ENCODE assay signal across 9 mouse cellular contexts in the genomic region with DNA sequence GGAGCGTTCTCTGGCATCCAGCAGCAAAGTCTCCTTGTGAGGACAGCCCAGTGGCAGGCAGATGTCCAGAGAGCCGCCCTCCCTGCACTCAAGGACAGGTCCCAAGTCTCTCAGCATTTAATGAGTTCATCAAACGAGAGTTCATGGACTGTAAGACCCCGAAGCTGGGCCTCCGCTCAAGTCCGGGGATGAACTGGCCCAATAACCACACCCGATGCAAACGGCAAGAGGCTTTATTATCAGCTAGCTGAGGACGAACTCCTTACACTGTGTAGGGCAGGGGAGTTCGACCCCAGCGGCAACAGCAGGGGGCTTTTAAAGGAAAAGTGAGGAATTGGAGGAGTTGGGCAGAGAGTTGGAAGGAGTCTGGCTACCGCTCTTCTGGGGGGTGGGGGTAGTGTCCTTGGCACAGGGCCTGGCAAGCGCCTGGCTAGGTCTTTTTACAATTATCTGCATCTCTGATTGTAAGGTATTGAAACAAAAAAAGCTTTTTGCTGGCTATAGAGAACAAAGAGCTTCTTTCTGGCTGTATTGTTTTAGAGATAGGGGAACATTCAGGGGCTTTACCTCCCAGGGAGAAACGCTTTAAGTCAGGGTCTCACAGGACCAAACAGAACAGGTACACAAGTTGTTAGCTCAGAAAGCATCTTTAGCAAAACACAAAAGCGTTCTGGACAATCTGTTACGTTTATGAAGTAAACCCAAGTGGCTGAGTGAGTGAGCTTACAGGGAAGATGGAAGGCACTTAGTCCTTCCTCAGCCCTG.
DNase-seq lines count a peak whose midpoint lies in the region; ATAC-seq and TF ChIP-seq lines count a peak whose summit lies in the region.
"Had no signal": no experiment of that assay in that cellular context is flagged by ENCODE, and none has a peak within 500 bp of the region (broad histone marks: within the 10 kb centered on the region; RNA-seq: fewer than 3 reads in every experiment).

No protein-coding gene starts in this region.

- TF ChIP-seq EP300 in heart, postnatal 0 days (IDR thresholded peaks at IDR 0.05; ENCODE audit: low read depth) = no peak

- peak; percentile 42 for DNase-seq in liver, adult 2 months (ENCODE audit: extremely low read depth, low read depth, low spot score)
- DNase-seq in liver, embryonic 11.5 days (ENCODE audit: low spot score) = no peak
- DNase-seq in embryo, embryonic 10.5 days (ENCODE audit: low spot score) = peak; percentile 19
- DNase-seq in heart, postnatal 0 days (ENCODE audit: low spot score) = peak; percentile 29
- peak; percentile 11 for DNase-seq in neural tube, embryonic 11.5 days (ENCODE audit: low spot score)
- no peak for DNase-seq in layer of hippocampus, adult 9-10 months (ENCODE audit: low spot score)
- DNase-seq in kidney, adult 2 months = no peak
- DNase-seq in c-Kit-positive CD71-positive TER-119-positive erythroid progenitor cells, embryonic 14.5 days (ENCODE audit: low spot score) = no peak

- H3K4me1 ChIP-seq in liver, adult 2 months (ENCODE audit: control insufficient read depth, insufficient read depth, low read length) = no peaks in the 10 kb centered on the region
- H3K4me1 ChIP-seq in liver, embryonic 11.5 days (replicated peaks; ENCODE audit: control insufficient read depth, insufficient read depth, low read length) = no peaks in the 10 kb centered on the region; the same call in none of the 2 replicates
- H3K4me1 ChIP-seq in heart, postnatal 0 days (ENCODE audit: control insufficient read depth, insufficient read depth) = peaks cover 16% of the 10 kb centered on the region
- no peaks in the 10 kb centered on the region; the same call in 1 of the 2 replicates for H3K4me1 ChIP-seq in neural tube, embryonic 11.5 days (ENCODE audit: control insufficient read depth, insufficient read depth, low read length)
- H3K4me1 ChIP-seq in kidney, adult 2 months (ENCODE audit: control insufficient read depth, insufficient read depth, low read length) = no peaks in the 10 kb centered on the region

- 77% methylated on average over 16 of the region's 16 CpGs for WGBS in liver, adult 2 months
- 61% methylated on average over 16 of the region's 16 CpGs for WGBS in liver, embryonic 11.5 days
- WGBS in heart, postnatal 0 days = 26% methylated on average over 16 of the region's 16 CpGs
- 28% methylated on average over 16 of the region's 16 CpGs for WGBS in neural tube, embryonic 11.5 days
- 59% methylated on average over 16 of the region's 16 CpGs for WGBS in kidney, adult 2 months

- H3K36me3 ChIP-seq in liver, adult 2 months (ENCODE audit: control insufficient read depth, insufficient read depth, low read length) = peaks cover 16% of the 10 kb centered on the region
- H3K36me3 ChIP-seq in liver, embryonic 11.5 days (ENCODE audit: control insufficient read depth, insufficient read depth, low read length) = no peaks in the 10 kb centered on the region; the same call in 1 of the 2 replicates
- no peaks in the 10 kb centered on the region for H3K36me3 ChIP-seq in heart, postnatal 0 days (replicated peaks; ENCODE audit: control insufficient read depth, insufficient read depth, low read length)
- no peaks in the 10 kb centered on the region for H3K36me3 ChIP-seq in neural tube, embryonic 11.5 days (ENCODE audit: control insufficient read depth, insufficient read depth, low read length)
- no peaks in the 10 kb centered on the region for H3K36me3 ChIP-seq in kidney, adult 2 months (ENCODE audit: control insufficient read depth, insufficient read depth, low read length)

- no peaks in the 10 kb centered on the region for H3K27me3 ChIP-seq in liver, adult 2 months (ENCODE audit: control insufficient read depth, insufficient read depth, low read length)
- H3K27me3 ChIP-seq in liver, embryonic 11.5 days (replicated peaks; ENCODE audit: control insufficient read depth, insufficient read depth, low read length) = no peaks in the 10 kb centered on the region
- no peaks in the 10 kb centered on the region for H3K27me3 ChIP-seq in heart, postnatal 0 days (ENCODE audit: control insufficient read depth, insufficient read depth, low read length)
- H3K27me3 ChIP-seq in neural tube, embryonic 11.5 days (ENCODE audit: control insufficient read depth, insufficient read depth, low read length) = no peaks in the 10 kb centered on the region
- no peaks in the 10 kb centered on the region for H3K27me3 ChIP-seq in kidney, adult 2 months (replicated peaks; ENCODE audit: control insufficient read depth, insufficient read depth, low read length)
- H3K27me3 ChIP-seq: megakaryocyte, embryonic 14.5 days had no signal

- H3K4me3 ChIP-seq in liver, adult 2 months (ENCODE audit: insufficient read depth, low read depth, low read length) = no peak overlapping the region
- H3K4me3 ChIP-seq in liver, embryonic 11.5 days (ENCODE audit: low read depth, low read length) = no peak overlapping the region
- peak overlapping the region; percentile 31 for H3K4me3 ChIP-seq in heart, postnatal 0 days (ENCODE audit: low read depth, low read length)
- H3K4me3 ChIP-seq in neural tube, embryonic 11.5 days (ENCODE audit: low read depth, low read length) = no peak overlapping the region
- H3K4me3 ChIP-seq in kidney, adult 2 months (ENCODE audit: insufficient read depth, low read depth, low read length) = no peak overlapping the region
- H3K4me3 ChIP-seq: megakaryocyte, embryonic 14.5 days had no signal

- no peak overlapping the region for H3K9ac ChIP-seq in liver, adult 2 months (ENCODE audit: low read depth, low read length)
- no peak overlapping the region for H3K9ac ChIP-seq in liver, embryonic 11.5 days (ENCODE audit: low read depth, low read length)
- H3K9ac ChIP-seq in heart, postnatal 0 days (replicated peaks; ENCODE audit: low read depth, low read length) = peak overlapping the region; percentile 52
- no peak overlapping the region for H3K9ac ChIP-seq in neural tube, embryonic 11.5 days (ENCODE audit: low read length)

- H3K79me2 ChIP-seq in liver, adult 2 months (ENCODE audit: control insufficient read depth, insufficient read depth, low read length) = no peaks in the 10 kb centered on the region

- no peak overlapping the region for H3K4me2 ChIP-seq in liver, embryonic 11.5 days
- H3K4me2 ChIP-seq in heart, postnatal 0 days (ENCODE audit: low read depth, low read length) = peak overlapping the region; percentile 61
- no peak overlapping the region for H3K4me2 ChIP-seq in neural tube, embryonic 11.5 days (ENCODE audit: low read depth)

- no peaks in the 10 kb centered on the region for H3K9me3 ChIP-seq in liver, embryonic 11.5 days (ENCODE audit: control insufficient read depth, low read length)
- no peaks in the 10 kb centered on the region for H3K9me3 ChIP-seq in heart, postnatal 0 days (replicated peaks; ENCODE audit: control insufficient read depth, low read length)
- H3K9me3 ChIP-seq in neural tube, embryonic 11.5 days (ENCODE audit: control insufficient read depth, low read length) = no peaks in the 10 kb centered on the region
- H3K9me3 ChIP-seq: megakaryocyte, embryonic 14.5 days had no signal

- no peak for TF ChIP-seq POLR2A in liver, adult 2 months (IDR thresholded peaks at IDR 0.05; ENCODE audit: extremely low read depth, insufficient read depth, low read length)
- TF ChIP-seq POLR2A in kidney, adult 2 months (IDR thresholded peaks at IDR 0.05; ENCODE audit: low read depth, low read length) = no peak

- ATAC-seq in liver, embryonic 11.5 days (replicated peaks; ENCODE audit: low FRiP score) = no peak
- ATAC-seq in heart, postnatal 0 days (ENCODE audit: insufficient read depth, low read depth) = peak; percentile 62; the same call in 1 of the 2 replicates
- no peak for ATAC-seq in neural tube, embryonic 11.5 days (ENCODE audit: insufficient read depth, low FRiP score, low TSS enrichment)

- TF ChIP-seq CTCF in liver, adult 2 months (IDR thresholded peaks at IDR 0.05; ENCODE audit: low read depth, low read length) = no peak
- TF ChIP-seq CTCF in heart, postnatal 0 days (IDR thresholded peaks at IDR 0.05; ENCODE audit: low read depth) = no peak
- TF ChIP-seq CTCF in kidney, adult 2 months (conservative IDR thresholded peaks at IDR 0.05; ENCODE audit: insufficient read depth, insufficient read length, low read depth, low read length) = no peak

- H3K27ac ChIP-seq in liver, adult 2 months (replicated peaks; ENCODE audit: insufficient read depth, low read depth, low read length) = peak overlapping the region; percentile 29; the same call in 1 of the 2 replicates
- H3K27ac ChIP-seq in liver, embryonic 11.5 days (ENCODE audit: low read depth, low read length) = no peak overlapping the region; the same call in 1 of the 2 replicates
- H3K27ac ChIP-seq in heart, postnatal 0 days (ENCODE audit: low read depth) = peak overlapping the region; percentile 73
- H3K27ac ChIP-seq in neural tube, embryonic 11.5 days (ENCODE audit: low read depth, low read length) = no peak overlapping the region
- no peak overlapping the region for H3K27ac ChIP-seq in kidney, adult 2 months (ENCODE audit: insufficient read depth, low read depth, low read length)

Comparison
In these comparisons a context has a peak if more than half of its experiments do, and no peak if none do; other contexts are left out.
1. DNase-seq: peak in liver, adult 2 months (single experiment), embryo, embryonic 10.5 days (single experiment), heart, postnatal 0 days (single experiment) and neural tube, embryonic 11.5 days (single experiment); none in liver, embryonic 11.5 days (single experiment), layer of hippocampus, adult 9-10 months (single experiment), kidney, adult 2 months (single experiment) and c-Kit-positive CD71-positive TER-119-positive erythroid progenitor cells, embryonic 14.5 days (single experiment).
2. H3K27ac ChIP-seq: peak in liver, adult 2 months (single experiment) and heart, postnatal 0 days (single experiment); none in liver, embryonic 11.5 days (single experiment), neural tube, embryonic 11.5 days (single experiment) and kidney, adult 2 months (single experiment).